Mouse (Mus musculus) monocyte, adult 2 months (primary cell): ENCODE data around the gene Cnep1r1.
A peak's percentile ranks its signal among the peaks of the same experiment; 100 is the strongest.

Source experiments
- DNase-seq, 2 experiments: peaks; one replicate each; pipeline ENCODE4 v3.0.0; 2022; ENCODE audit warnings: low spot score in 2 of 2, low read depth in 1 of 2

Gene Cnep1r1

GRCm38 (mm10) chr8:88118456-88119036 lies at the start of gene Cnep1r1:
Cnep1r1 (plus strand) TSS chr8:88118769.
- DNase-seq = peak; percentile 89 to 90

- DNase-seq = no peak
Measured at GRCm38 (mm10) chr8:88082183-88082582, 36.4 kb upstream of the Cnep1r1 start.

GRCm38 (mm10) chr8:88088006-88088405 lies 30.6 kb upstream of the Cnep1r1 start:
- DNase-seq = no peak

GRCm38 (mm10) chr8:88091661-88092060 lies 26.9 kb upstream of the Cnep1r1 start:
- DNase-seq = no peak

GRCm38 (mm10) chr8:88093367-88093766 lies 25.2 kb upstream of the Cnep1r1 start:
- DNase-seq = no peak

GRCm38 (mm10) chr8:88098856-88099255 lies 19.7 kb upstream of the Cnep1r1 start:
- DNase-seq = no peak

- no peak for DNase-seq
Measured at GRCm38 (mm10) chr8:88099526-88099925, 19.0 kb upstream of the Cnep1r1 start.

- no peak for DNase-seq
Measured at GRCm38 (mm10) chr8:88109241-88109640, 9.3 kb upstream of the Cnep1r1 start.

GRCm38 (mm10) chr8:88119076-88119475 lies 507 bp downstream of the Cnep1r1 start:
- no peak for DNase-seq

GRCm38 (mm10) chr8:88124850-88125249 lies 6.3 kb downstream of the Cnep1r1 start:
- no peak for DNase-seq

- DNase-seq = no peak
Measured at GRCm38 (mm10) chr8:88129397-88129796, 10.8 kb downstream of the Cnep1r1 start.

- DNase-seq = no peak
Measured at GRCm38 (mm10) chr8:88130754-88131317, 12.3 kb downstream of the Cnep1r1 start.

GRCm38 (mm10) chr8:88137748-88138484 lies 19.3 kb downstream of the Cnep1r1 start, which contains the start of gene Heatr3:
Heatr3 (plus strand) TSS chr8:88137855.
- peak; percentile 78 to 82 for DNase-seq

- DNase-seq = no peak
Measured at GRCm38 (mm10) chr8:88139256-88139655, 20.7 kb downstream of the Cnep1r1 start.

GRCm38 (mm10) chr8:88141629-88142028 lies 23.1 kb downstream of the Cnep1r1 start:
- no peak for DNase-seq

- no peak for DNase-seq
Measured at GRCm38 (mm10) chr8:88144041-88144440, 25.5 kb downstream of the Cnep1r1 start.

- DNase-seq = no peak
Measured at GRCm38 (mm10) chr8:88150910-88151371, 32.4 kb downstream of the Cnep1r1 start.

GRCm38 (mm10) chr8:88160237-88160995 lies 41.8 kb downstream of the Cnep1r1 start:
- DNase-seq = no peak

- DNase-seq = peak in 1 of 2 experiments; percentile 55
Measured at GRCm38 (mm10) chr8:88161439-88161838, 42.9 kb downstream of the Cnep1r1 start.

GRCm38 (mm10) chr8:88175264-88175663 lies 56.7 kb downstream of the Cnep1r1 start:
- peak in 1 of 2 experiments; percentile 13 for DNase-seq

- DNase-seq = no peak
Measured at GRCm38 (mm10) chr8:88177291-88177690, 58.7 kb downstream of the Cnep1r1 start.
